Mouse (Mus musculus) fibroblast of lung, adult 2 months (primary cell): Measurements from ENCODE around the gene Hspb1.

Experiments used
- DNase-seq: peaks from one replicate; pipeline ENCODE4 v3.0.0-alpha.2; 2011; ENCODE audit warnings: low read depth

Hspb1 gene

DNA sequence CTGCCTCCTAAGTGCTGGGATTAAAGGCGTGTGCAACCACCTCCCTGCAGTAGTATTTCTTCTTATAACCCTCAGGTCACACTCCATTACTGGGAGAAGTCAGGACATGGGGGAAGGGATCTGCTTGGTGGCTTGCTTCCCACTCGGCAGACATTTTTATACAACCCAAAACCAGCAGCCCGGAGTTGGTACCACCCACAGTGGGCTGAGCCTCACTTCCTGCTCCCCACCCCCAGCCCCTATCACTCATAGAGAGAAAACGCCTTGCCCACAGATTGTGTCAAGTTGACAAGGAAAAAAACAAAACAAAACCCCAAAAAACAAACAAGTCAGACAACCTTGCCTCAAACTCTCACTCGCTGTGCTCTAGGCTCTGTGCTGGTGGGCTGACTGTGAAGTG, 25.5 kb downstream of the Hspb1 start:
- DNase-seq: no peak

DNA sequence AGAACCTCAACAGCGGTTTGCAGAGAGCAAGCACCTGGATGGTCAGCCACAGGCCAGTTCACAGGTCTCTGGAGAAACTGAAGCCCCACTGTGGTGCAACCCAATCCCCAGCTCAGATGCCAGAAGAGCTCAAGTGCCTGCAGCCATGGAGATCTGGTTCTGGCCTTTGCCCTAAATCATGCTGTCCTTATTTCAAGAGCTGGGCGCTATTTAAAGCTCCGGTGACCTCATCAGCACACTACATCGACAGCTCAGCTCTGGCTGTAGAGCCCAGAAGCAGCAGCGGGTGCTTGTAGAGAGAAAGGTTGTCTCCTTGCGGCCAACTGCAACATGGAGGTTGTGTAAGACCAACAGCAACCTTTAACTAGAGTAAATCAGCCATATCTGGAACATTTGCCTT, 26.4 kb downstream of the Hspb1 start:
- no peak for DNase-seq

DNA sequence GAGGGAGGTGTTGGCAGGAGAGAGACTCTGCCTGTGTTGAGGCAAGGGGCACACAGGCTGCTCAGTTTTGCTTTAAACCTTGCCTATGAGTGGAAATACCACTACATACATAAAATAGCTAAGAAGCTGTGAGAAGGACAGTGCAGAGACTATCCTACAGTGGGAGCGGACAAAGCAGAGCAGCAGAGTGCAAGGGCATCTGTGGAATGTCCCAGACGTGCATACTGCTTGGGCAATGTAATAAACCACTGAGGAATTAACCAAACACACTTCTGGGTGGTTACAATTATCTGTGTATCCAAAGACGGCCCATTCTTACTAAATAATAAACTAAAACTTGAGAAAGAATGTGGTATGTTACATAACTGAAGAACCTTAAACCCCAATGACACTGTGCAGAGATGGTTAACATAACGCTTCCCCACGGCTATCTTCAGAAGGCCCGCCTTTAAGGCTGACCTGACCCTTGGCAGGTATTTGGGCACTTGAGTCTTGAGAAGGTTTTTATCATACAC, 28.4 kb downstream of the Hspb1 start:
- DNase-seq: no peak

DNA sequence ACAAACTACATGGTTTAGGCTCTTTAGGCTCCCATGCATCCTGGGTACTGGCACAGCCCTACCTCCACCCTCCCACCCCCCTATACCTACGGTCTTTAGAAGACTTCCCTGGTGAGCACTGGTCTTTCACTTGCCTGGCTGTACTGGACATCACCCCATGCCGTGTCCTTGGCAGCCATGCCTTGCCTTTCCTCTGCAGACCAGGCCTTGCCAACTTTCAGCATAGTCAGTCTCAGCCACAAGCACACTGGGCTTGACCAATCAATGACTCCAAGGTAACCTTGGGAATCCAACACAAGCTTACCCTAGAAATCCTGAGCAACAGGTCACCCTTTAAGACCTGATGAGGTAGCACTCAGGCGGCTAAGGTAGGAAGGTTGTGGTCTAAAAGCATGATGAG, 28.9 kb downstream of the Hspb1 start:
- no peak for DNase-seq

DNA sequence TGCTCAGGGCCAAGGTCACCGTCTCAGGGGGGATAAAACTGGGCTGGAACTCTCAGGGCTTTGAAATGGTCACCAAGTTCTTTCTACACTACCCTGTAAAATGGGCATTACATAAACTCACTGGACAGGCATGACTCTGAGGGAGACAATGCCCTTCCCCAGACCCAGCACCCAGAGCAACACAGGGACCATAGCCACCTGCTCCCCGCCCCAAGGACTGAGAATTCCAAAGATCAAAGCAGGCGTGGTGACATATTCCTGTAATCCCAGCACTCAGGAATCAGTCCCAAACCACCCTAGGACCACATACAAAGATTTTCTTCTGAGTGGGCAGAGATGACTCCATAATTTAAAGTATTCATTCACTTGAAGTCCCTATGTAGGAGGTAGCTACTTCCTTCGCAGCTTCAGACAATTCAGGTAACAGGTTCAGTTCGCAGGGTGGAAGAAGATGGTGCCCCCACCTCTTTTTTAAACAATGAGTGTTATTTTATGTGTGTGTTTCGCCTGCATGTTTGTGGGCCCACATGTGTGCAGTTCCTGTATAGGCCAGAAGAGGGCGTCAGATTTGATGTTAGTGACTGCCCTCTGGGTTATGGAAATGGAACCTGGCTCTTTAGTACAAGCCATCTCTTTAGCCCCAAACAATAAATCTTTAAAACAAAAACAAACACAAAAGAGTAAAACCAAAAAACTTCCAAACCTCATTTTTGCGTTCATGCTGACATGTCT, 29.8 kb downstream of the Hspb1 start:
- no peak for DNase-seq

DNA sequence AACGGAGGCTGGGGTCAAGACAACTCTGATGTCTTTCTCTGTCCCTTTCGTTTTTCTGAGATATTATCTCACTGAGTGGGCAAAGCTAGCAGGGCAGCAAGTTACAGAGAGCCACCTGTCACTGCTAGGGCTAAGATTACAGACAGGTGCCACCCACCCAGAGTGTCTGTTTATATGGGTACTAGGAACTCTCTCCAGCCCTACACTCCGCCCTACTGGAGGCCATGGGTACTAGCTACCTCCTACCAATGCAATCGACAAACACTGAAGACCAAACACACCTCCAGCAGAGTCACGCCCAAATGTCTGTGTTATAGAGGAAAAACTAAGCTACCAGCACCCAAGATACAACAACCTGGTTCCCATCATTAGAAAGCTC, 30.3 kb downstream of the Hspb1 start:
- DNase-seq: no peak

DNA sequence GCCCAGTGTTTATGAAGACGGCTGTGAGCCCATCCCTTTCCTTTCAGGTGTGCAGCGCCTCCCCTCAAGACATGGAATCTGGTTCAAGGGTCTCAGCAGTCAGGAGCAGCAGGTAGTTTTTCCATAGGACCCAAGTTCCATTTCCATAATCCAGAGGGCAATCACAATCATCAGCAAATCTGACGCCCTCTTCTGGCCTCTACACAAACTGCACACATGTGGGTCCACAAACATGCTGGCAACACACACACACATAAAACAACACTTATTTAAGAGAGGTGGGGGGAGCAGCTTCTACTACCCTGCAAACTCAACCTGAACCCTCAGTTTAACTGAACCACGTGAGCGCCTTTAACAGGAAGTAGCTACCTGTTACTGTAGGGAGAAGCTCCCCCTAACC, 30.9 kb downstream of the Hspb1 start:
- DNase-seq: no peak

DNA sequence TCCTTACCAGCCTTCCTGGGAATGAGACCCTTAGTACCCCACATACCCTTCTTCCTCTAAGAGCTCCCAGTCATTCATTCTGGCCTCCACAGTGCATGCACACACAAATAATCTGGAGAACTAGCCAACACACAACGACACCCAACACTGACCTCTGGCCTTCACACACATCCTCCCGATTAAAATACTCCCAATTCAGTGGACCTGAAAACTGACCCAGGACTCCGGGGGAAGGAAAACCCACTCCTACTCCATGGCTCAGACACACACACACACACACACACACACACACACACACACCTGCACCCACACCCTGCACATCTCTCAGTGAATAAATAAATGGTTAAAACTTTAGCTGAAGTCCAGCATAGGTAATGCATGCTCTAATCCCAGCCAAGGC, 32.2 kb downstream of the Hspb1 start:
- no peak for DNase-seq

DNA sequence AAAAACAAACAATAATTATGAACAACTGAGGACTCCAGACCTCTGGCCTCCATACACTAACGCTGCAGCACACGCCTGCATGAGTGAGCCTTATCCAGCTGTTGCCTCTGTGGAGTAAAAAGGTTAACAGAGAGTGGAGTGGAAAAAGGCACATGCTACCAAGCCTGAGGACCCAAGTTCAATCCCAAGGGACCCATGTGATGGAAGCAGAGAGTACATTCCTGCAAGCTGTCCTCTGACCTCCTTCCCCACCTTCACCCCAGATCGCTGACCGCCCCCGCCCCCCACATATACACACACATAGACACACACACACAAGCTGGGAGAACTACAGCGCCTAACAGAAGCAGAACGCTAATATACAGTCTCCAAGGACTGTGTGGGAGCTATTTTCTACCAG, 36.2 kb downstream of the Hspb1 start:
- DNase-seq: no peak

DNA sequence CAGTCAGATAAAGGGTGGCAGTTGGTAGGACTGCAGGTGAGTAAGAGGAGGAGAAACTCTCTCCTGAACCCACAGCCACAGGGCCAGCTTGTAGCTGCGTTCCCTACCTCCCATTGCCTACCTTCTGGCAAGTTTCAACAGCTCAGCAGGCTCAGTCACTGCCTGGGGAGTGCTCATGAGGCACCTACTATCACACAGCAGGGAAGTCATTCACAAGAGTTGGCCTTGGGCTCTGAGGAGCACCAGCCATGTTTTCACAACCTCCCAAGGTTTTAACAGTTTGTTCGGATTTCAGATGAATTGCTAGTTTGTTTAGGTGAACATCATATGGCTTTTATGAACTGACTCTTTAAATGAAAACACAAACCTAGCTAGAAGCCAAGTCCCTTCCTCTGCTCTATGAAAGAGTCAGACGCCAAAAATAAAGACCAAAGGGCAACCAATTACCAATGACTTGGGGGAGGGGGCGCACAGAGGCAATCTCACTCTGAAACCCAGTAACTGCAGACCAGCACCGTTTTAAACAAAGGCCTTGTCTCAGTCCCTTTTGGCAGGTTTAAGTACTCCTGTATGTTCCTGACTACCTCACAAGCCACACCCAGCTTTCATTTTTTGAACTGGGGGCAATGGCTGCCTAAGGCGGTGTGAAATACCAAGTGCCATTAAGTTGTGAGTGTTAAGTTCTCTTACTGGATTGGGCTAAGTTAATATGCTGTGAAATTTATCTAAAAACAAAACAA, 42.1 kb downstream of the Hspb1 start:
- DNase-seq: no peak

DNA sequence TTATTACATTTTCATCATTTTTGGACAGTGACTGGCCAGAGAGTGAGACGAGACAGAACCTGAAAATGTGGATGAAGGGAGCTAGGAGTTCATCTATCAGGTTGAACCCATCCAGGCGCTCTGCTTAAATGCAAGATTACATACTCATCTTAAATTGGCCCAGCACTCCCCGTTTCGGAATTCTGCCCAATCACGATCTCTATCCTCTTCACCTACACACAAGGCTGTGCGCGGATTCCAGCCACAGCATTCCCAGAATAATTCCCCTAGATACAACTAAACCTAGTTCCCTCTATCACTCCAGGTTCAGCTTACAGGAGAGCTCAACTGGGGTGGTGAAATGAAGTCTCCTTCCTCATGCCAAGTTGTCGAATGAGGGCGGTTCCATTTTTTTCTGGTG, 43.8 kb downstream of the Hspb1 start:
- DNase-seq: no peak

DNA sequence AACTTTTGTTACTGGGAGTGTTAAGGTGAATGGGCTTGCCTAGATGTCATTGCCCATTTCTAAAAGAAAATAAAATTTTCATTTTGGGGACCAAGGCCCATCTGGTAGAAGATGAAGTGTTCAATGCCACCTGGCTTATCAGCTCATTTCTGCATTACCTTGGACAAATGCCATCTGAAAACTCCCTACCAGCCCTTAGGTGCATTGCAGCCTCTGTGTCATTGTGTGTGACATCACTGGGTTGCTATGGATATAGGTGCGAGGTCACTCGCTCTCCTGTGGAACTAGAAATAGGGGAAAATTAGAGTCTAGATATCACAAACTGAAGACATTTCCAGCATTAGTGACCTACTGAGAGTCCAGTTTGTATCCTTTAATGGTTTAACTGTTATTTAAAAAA, 44.6 kb downstream of the Hspb1 start:
- DNase-seq: no peak

DNA sequence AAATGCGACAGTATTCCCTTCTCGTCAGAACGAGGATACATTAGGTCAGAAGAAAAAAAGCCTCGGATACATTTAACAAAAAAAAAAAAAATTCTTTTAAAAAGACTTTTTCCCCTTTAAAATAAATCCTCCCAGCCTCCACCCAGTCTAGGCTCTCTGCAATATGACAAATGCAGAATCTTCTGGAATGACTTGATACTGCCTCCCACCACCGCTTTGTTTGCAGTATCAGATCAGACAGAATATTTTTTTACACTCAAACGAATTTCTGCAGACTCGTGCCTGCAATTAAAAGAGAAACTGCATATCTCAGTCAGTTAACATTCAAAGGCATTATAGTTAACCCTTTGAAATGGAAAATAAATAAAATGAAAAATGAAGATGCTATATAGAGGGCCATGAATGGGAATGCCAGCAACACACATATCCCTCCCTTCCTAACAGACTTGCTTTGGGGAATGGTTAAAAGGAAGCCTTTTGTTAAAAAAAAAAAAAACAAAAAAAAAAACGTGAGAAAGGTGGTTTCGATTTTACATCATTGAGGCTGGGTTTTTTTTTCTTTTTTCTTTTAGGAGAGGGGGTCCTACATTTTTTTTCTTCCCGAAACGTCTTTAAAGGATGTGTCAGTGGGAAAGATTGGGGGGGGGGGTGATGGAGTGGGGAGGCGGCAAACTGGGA, 45.6 kb downstream of the Hspb1 start:
- DNase-seq: no peak

DNA sequence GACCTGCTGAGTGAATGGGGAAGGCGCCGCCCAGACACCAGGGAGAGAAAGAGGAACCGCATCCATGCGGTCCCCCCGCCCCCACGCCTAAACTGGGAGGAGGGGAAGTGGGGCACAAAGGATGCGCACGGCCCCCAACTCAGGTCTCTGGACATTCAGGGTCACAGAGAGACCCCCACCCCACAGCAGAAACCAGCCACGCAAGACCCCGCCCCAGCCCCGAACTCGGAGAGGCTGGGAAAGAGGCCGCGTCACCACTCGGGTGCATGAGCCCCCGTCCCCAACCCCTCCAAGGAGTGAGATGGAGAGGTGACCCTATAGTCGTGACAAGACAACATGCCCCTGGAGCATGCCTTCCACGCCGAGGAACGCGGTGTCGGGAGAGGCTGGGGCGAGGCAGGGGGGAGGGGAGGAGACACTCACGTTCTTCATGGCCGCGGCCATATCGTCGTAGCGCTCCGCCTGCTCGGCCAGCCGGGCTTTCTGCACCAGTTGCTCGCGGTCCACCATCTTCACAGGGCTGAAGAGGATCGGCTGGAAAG, 46.3 kb downstream of the Hspb1 start:
- DNase-seq: no peak

DNA sequence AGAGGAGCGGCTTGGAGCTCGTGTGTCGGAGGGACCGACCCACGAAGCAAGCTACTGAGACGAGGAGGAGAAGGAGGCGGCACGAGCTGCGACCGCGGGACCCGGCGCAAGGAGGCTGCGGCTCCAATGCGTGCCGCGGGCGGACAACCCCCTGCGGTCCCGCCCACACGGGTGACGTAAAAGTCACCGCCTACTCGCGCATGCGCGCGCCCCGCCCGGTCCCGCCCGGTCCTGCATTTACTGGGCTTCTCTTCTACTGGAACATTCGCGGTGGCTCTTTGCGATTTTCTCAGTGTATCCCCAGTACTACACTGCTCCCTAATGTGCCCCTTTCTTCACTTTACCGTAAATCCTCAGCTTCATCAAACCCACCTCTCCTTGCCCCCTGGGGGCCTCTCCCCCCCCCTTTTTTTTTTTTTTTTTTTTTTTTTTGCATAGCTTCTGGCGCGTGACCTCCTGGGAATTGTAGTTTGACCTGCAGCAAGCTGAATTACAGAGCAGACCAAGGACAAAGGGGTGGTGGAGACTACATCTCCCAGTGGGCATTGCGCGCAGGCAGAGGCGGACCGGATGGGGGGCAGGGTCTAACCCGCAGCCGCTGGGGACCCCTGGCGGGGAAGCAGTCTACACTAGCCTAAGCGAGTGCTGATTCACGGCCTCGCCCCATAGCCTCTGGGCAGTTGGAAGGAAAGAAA, 46.9 kb downstream of the Hspb1 start, which contains the start of gene Ywhag:
TSS of gene Ywhag (minus strand) at position 136 of the 695 bp plus-strand sequence.
- peak; percentile 98 for DNase-seq

DNA sequence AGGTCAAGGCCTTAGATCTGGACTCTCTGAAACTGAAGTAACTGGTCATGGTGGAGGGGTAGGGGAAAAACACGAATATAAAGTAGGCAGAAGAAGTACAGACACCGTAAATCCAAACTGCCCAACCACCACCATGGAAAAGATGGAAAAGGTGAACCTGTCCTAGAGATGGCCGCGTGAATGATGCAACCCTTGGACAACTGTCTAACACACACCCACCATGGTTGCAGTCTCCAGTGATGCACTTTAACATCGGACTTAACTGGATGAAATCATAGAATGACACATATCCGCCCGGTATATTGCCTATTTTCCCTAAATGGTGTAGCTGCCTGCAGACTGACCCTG, 47.4 kb downstream of the Hspb1 start:
- no peak for DNase-seq

DNA sequence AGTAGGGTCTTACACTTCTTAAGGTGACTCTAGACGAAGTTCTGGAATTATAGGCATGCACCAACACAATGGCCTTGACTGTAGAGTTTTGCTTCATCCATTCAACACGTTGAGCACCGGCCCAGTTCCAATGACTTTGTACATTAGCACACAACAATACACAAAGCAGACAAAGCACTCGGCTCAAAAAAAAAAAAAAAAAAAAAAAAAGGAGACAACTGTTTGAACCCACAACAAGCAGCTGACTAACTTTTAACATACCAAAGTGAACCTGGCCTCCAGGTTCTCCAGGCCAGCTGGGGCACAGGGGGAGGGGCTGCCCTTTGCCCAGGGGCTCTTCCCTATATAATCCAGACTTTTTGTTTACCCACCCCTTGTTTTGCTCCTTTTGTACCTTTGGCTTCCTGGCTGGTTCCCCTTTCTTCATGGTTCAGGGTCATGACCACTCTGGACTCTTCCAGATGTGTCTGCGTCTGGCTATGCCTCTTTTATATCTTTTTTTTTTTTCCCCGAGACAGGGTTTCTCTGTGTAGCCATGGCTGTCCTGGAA, 48.0 kb downstream of the Hspb1 start:
- no peak for DNase-seq
